Mouse (Mus musculus) embryonic facial prominence, embryonic 10.5 days (tissue): ENCODE data around the gene Usp33. TPM values are rescaled to one million over a fixed set of nuclear protein-coding genes. Genes with fewer than 3 reads are reported as not detected.
"Not testable (repeated sequence)": the region's sequence is repeated elsewhere in the genome, so short reads cannot be mapped to it uniquely, and the experiment has no call there.

Experiments used
- DNase-seq: peaks from one replicate; pipeline ENCODE4 v3.0.0-alpha.2; 2017; ENCODE audit warnings: low spot score
- H3K27ac ChIP-seq: fragments of 300-500 bp; sonication (generic); replicated peaks from 2 replicates; pipeline ENCODE4 v1.5.1; 2016; ENCODE audit warnings: mild to moderate bottlenecking
- H3K27me3 ChIP-seq: fragments of 300-500 bp; sonication (generic); replicated peaks from 2 replicates; pipeline ENCODE4 v1.6.1; 2016; ENCODE audit warnings: low read depth, mild to moderate bottlenecking; ENCODE audit not compliant: poor library complexity, severe bottlenecking
- H3K36me3 ChIP-seq: fragments of 300-500 bp; sonication (generic); replicated peaks from 2 replicates; pipeline ENCODE4 v1.6.1; 2016; ENCODE audit warnings: mild to moderate bottlenecking, moderate library complexity
- H3K4me1 ChIP-seq: fragments of 300-500 bp; sonication (generic); 2 replicates; pipeline ENCODE4 v1.6.1; 2016
- H3K4me3 ChIP-seq: fragments of 300-500 bp; sonication (generic); 2 replicates; pipeline ENCODE4 v1.5.1; 2016; ENCODE audit warnings: mild to moderate bottlenecking, moderate library complexity
- H3K9me3 ChIP-seq: fragments of 300-500 bp; sonication (generic); 2 replicates; pipeline ENCODE4 v1.6.1; 2016; ENCODE audit warnings: mild to moderate bottlenecking
- WGBS: fragments of 180-500 bp; shearing (Covaris S2); methylation state at CpG from one replicate; pipeline ENCODE4 v1.1.7; 2016; 5-methylcytosine and 5-hydroxymethylcytosine counted together
- polyA plus RNA-seq: library from polyadenylated mRNA; unstranded; fragments of >200 nt; fragmentation: Nextera tagmentation; extraction: Ambion mirVana; gene quantifications from 2 replicates; pipeline ENCODE4 v1.2.1, GENCODE M21; 2016

Usp33 gene
- 52.9 and 53.9 TPM in 2 replicates for polyA plus RNA-seq

DNA sequence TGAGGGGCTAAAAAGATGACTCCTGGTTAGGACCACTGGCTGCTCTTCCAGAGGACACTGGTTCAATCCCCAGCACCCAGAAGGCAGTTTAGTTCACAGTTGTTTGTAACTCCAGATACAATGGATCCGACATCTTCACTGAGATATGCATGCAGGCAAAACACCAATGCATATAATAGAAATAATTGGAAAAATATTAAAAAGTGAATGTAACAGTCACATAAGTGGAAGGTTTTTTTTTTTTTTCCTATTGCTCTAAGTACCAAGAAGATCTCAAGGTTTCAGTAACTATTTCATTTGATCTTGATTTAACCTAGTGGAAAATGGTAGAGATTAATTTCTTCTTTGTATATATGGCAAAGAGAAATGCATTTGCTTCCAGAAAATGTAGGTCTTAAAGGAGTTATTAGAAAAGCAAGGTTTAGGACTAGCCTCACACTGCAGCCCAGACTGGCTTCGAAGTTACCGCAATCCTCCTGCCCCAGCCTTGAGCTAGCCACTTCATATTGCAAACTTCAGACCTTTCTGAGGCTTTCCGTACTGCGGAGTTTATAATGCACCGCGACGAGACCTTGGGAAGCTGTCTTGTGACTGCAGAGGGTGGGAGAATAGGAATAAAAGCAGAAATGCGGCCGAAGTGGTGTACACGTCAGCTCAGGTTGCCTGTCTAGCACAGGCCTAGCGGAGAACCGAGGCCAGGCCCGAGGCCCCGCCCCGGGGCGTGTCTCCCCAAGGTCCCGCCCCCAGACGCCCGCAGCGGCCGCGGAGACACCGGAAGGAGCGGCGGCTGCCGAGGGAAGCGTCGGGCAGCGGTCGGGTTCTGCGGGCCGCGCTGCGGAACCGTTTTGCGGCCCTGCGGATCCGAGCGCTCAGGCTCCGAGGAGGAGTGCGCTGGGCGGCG, at the start of gene Usp33:
TSS of gene Usp33 (plus strand) at position 747 of the 901 bp plus-strand sequence.
- no peaks in the 10 kb centered on the region for H3K27me3 ChIP-seq
- H3K9me3 ChIP-seq, result no peaks in the 10 kb centered on the region
- peaks cover 22% of the 10 kb centered on the region for H3K4me1 ChIP-seq
- peak within 1 kb of the TSS; percentile 81 for H3K4me3 ChIP-seq
- peaks cover 9% of the 10 kb centered on the region for H3K36me3 ChIP-seq
- peak within 1 kb of the TSS; percentile 91 for H3K27ac ChIP-seq
- WGBS, result 7% methylated on average over 44 of the region's 44 CpGs
- DNase-seq, result peak; percentile 96

DNA sequence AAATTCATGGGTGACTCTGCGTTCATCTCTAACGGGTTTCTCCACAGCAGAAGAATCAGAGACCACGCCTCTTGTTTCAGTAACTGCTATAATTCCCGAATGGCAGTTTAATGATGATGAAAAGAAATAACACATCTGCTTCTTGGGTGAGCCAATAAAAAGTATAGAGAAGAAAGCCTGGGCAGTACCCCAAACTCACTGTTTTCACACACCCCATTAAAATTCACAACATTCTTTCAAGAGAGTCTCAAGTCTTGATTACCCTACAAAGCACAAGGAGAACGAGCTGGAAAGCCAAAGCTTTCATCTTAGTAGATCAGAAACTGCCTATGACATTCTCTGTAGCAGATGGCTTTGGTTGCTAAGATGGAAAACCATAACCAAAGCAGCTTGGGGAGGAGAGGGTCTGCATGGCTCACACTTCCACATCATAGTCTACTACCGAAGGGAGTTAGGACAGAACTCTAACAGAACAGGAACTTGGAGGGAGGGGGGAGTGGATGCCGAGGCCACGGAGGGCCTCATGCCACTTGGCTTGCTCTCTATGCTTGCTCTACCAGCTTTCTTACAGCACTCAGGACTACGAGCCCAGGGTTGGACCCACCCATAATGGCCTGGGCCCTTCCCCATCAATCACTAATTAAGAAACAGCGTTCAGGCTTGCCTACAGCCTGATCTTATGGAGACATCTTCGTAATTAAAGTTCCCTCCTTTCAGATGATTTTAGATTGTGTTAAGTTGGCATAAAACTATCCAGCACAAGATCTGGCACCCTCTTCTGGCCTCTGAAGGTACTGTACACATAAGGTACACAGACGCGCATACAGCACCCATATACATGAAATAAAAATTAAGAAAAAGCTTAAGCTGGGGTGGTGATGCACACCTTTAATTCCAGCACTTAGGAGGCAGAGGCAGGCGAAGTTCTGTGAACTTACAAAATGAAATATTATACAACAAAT, 45.6 kb upstream of the Usp33 start:
- DNase-seq, result no peak
- Histone ChIP-seq H3K36me3 (peaks cover 63% of the 10 kb centered on the region), H3K4me1 (peaks cover 11% of the 10 kb centered on the region), H3K4me3 (no peak overlapping the region), H3K9me3 (no peaks in the 10 kb centered on the region), H3K27ac (no peak overlapping the region), H3K27me3 (no peaks in the 10 kb centered on the region)
- 92% methylated on average over 14 of the region's 14 CpGs for WGBS

DNA sequence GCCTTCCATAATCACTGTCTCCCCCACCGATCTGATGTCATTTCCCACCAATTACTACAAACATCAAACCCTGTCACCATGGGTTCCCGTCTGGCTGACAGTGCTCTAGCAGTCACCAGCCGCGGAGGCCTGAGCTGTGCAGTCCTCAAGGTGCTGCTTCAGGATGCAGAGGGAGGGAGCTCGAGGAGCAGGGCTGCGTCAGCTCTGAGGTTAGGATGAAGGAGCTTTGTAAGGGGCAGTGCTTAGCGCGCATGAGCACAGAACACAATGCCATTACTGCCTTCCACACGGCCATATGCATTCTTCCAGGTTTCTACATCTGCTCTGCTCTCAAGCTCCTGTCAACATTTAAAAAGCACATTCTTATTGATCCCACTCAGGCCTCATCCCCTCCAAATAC, 43.3 kb upstream of the Usp33 start:
- WGBS, result 75% methylated on average over 9 of the region's 9 CpGs
- Histone ChIP-seq H3K4me1 (peaks cover 11% of the 10 kb centered on the region), H3K36me3 (peaks cover 58% of the 10 kb centered on the region), H3K27ac (no peak overlapping the region), H3K9me3 (no peaks in the 10 kb centered on the region), H3K4me3 (no peak overlapping the region), H3K27me3 (no peaks in the 10 kb centered on the region)
- DNase-seq, result no peak

DNA sequence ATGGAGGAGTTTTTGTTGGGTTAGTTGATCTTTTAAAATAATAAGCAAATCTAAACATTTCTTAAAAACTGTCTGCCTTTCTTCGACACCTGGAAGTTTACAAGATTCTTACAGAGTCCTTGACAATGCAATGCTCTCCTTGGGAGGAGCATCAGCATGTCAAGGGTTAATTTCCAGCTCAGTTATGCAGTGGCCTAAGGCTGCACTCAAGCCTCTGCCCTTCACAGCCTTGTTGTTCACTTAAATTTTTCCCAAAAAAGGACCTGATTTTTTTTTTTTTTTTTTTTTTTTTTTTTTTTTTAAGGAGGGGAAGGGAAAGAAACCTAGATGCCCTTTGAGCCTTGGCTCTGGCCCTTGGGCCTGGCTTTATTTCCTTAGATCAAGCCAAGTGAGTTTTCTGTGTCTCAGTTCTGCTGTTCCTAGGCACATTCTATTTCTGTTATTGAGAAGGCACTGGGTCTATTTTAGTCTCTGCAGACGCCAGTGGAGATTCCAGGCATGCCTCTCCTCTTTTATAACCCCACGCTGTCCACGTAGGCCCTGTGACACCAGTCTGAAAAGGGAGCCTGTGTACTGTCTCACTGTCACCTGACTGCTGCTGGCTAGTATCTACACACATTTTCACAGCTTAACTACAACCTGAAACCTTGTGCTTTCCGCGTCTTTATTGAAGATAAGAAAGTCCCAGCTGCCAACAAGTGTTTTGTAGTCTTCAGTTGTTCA, 42.0 kb upstream of the Usp33 start:
- Histone ChIP-seq H3K27ac (no peak overlapping the region), H3K9me3 (no peaks in the 10 kb centered on the region), H3K27me3 (no peaks in the 10 kb centered on the region), H3K36me3 (peaks cover 61% of the 10 kb centered on the region), H3K4me3 (no peak overlapping the region), H3K4me1 (peaks cover 20% of the 10 kb centered on the region)
- DNase-seq, result no peak
- WGBS, result 50% methylated on average over 6 of the region's 6 CpGs

DNA sequence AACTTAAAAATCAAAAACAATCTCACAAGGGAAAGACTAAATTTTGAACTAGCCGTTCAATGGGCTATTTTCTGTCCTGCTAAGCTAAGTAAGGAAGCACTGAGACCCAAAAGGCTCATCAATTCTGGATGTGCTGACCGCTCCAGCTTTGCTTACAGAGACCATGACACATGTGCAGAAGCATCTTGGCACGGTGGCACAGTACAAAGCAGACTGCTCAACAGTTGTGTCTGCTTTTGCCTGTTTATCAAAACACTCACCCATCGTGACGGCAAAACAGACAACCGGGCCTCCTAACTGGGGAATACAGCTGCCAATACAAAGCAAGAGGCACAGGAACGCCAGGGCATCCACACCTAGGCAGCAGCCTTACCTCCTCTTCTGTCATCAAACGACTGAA, 41.2 kb upstream of the Usp33 start:
- Histone ChIP-seq H3K4me3 (no peak overlapping the region), H3K27me3 (no peaks in the 10 kb centered on the region), H3K4me1 (peaks cover 22% of the 10 kb centered on the region), H3K36me3 (peaks cover 63% of the 10 kb centered on the region), H3K9me3 (no peaks in the 10 kb centered on the region), H3K27ac (no peak overlapping the region)
- WGBS, result 88% methylated on average over 8 of the region's 8 CpGs
- no peak for DNase-seq

DNA sequence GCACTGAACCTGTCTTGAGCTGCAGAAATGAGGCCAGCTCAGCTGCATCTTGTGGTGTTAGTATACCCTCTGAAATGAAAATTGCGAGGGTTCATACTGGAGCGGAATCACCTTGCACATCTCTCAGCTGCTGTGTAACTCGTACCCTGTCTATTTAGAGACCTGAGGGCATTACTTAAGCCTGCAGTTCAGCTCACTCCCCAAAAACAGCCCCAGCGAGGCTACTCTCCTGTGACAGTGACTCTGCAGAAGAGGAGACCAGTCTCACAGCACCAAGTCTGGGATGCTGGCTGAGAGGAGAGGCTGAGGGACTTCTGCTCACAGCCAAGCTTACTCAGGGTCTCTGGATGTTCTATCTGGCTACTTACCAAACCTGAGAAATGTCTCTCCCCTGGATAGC, 40.3 kb upstream of the Usp33 start:
- Histone ChIP-seq H3K9me3 (no peaks in the 10 kb centered on the region), H3K4me1 (peaks cover 22% of the 10 kb centered on the region), H3K27ac (no peak overlapping the region), H3K4me3 (no peak overlapping the region), H3K27me3 (no peaks in the 10 kb centered on the region), H3K36me3 (peaks cover 55% of the 10 kb centered on the region)
- whole genome bisulfite sequencing, result 83% methylated on average over 4 of the region's 4 CpGs
- no peak for DNase-seq

DNA sequence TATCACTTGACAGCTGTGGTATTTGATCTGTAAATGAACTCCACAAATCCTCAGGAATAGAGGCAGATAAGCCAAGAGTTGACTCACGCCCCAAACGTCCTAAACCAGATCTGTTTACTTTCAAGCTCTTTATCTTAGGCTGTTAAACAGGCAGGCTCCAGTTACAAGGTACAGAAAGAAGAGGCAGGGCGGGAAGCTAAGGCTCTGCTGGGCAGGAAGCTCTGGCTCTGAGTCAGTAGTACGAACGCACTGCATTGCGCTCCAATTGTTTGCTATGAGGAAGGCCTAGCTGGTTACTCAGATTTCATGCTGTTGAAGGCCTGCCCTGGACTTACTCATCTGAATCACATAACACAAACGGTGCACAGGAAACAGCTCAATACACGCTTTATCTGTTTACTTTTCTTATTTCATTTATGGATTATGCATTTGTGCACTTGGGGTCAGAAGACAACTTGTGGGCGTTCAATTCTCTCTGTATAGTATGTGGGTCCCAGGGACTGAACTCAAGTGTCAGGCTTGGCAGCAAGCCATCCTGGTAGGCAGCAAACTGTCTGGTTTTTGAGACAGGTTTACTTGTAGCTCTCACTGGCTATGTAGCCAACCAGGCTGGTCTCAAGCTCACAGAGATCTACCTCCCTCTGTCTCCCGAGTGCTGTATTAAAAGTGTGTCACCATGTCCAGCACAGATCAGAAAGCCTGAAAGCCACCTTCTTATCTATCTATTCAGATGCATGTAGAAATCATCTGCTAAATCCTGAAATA, 37.6 kb upstream of the Usp33 start:
- H3K4me1 ChIP-seq, result peaks cover 19% of the 10 kb centered on the region
- peaks cover 52% of the 10 kb centered on the region for H3K36me3 ChIP-seq
- H3K27ac ChIP-seq, result peak overlapping the region; percentile 42; the same call in 1 of the 2 replicates
- DNase-seq, result no peak
- WGBS, result 65% methylated on average over 10 of the region's 10 CpGs
- no peaks in the 10 kb centered on the region for H3K27me3 ChIP-seq
- no peaks in the 10 kb centered on the region for H3K9me3 ChIP-seq
- no peak overlapping the region for H3K4me3 ChIP-seq

DNA sequence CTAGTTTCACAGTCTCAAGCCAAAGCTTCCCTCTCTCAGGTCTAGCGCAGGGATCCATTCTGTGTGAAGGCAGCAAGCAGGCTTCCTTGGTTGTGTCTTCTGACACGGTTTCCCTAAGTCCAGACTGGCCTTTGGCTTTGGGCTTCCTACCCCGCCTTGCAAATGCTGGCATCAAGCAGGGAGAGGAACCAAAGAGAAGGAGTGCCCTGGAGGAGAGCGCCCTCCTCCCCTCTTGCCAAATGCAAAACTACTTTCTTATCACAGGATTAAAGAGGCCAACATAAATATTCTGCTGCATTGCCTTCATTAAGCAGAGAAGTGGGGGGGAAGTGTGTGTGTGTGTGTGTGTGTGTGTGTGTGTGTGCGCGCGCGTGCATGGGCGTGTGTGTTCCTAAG, 37.0 kb upstream of the Usp33 start:
- Histone ChIP-seq H3K27ac (no peak overlapping the region), H3K36me3 (peaks cover 52% of the 10 kb centered on the region), H3K27me3 (no peaks in the 10 kb centered on the region), H3K4me3 (no peak overlapping the region), H3K4me1 (peaks cover 16% of the 10 kb centered on the region), H3K9me3 (no peaks in the 10 kb centered on the region)
- 87% methylated on average over 9 of the region's 9 CpGs for WGBS
- DNase-seq, result no peak

DNA sequence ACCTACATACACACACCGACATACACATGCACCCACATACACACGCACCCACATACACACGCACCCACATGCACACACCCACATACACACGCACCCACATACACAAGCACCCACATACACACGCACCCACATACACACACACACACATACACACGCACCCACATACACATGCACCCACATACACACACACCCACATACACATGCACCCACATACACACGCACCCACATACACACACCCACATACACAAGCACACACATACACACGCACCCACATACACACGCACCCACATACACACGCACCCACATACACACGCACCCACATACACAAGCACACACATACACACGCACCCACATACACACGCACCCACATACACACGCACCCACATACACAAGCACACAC, 31.6 kb upstream of the Usp33 start:
- H3K4me3 ChIP-seq, DNase-seq, H3K27ac ChIP-seq, H3K27me3 ChIP-seq, H3K9me3 ChIP-seq, H3K4me1 ChIP-seq: not testable (repeated sequence)
- H3K36me3 ChIP-seq, result peaks cover 31% of the 10 kb centered on the region
- WGBS, result 76% methylated on average over 14 of the region's 14 CpGs

DNA sequence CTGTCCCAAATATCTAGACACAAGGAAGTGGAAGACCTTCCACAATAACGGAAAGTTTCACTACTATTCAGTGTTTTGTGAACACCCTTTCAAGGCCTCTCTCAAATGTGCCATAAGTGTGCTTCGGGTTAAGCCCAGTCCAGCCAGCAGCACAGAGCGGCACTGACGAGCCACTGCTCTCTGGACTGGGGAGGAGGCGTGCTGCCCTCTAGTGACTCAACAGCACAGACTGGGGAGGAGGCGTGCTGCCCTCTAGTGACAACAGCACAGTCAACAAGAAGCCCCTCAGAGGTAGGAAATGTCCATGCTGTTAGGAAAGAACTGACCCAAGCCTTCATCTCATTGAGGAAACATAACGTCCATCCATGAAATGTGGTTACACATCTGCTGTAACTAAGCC, 30.7 kb upstream of the Usp33 start:
- Histone ChIP-seq H3K4me1 (no peaks in the 10 kb centered on the region), H3K9me3 (no peaks in the 10 kb centered on the region), H3K4me3 (no peak overlapping the region), H3K36me3 (peaks cover 35% of the 10 kb centered on the region), H3K27me3 (no peaks in the 10 kb centered on the region), H3K27ac (no peak overlapping the region)
- WGBS, result 13% methylated on average over 7 of the region's 7 CpGs
- peak; percentile 86 for DNase-seq

DNA sequence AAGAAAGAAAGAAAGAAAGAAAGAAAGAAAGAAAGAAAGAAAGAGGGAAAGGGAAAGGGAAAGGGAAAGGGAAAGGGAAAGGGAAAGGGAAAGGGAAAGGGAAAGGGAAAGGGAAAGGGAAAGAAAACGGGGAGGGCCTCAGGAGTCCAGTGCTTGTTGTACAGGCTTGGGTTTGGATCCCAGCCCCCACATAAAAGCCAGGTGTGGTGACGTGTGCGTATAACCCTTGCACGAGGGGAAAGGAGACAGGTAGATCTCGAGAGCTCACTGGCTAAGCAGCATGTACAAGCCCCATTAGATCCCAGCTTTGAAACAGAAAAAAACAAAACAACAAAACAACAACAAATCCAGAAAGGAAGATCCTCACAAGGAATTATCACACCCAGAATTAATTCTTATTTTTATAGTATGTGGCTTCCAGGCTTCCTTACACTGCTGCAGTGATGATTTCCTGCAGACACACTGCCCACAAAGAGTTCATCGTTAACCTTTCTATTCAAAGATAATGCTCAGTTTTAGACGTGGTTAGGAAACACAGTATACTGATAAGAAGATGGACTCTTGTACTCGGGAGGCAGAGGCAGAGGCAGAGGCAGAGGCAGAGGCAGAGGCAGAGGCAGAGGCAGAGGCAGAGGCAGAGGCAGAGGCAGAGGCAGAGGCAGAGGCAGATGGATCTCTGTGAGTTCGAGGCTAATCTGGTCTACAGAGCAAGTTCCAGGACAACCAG, 29.7 kb upstream of the Usp33 start:
- not testable (repeated sequence) for H3K9me3 ChIP-seq, H3K27me3 ChIP-seq, H3K4me3 ChIP-seq, DNase-seq, H3K27ac ChIP-seq, H3K4me1 ChIP-seq
- 89% methylated on average over 9 of the region's 9 CpGs for WGBS
- H3K36me3 ChIP-seq, result peaks cover 40% of the 10 kb centered on the region
